Mouse (Mus musculus) Patski (cell line): ENCODE measurements around the gene Myzap. TPM values are rescaled to one million over a fixed set of nuclear protein-coding genes. Genes with fewer than 3 reads are reported as not detected.
"Not testable (repeated sequence)": the region's sequence is repeated elsewhere in the genome, so short reads cannot be mapped to it uniquely, and the experiment has no call there.

Experiments
- ATAC-seq: fragments of 100-300 bp; one replicate; pipeline ENCODE4 v1.8.0; 2021
- CTCF ChIA-PET: fragments of 350-600 bp; sonication (Branson Sonifier 250); formaldehyde crosslinking; loops from one replicate; lab custom pipeline; 2022; ENCODE audit warnings: inconsistent platforms; lab: Charles Lee
- POLR2A ChIA-PET: fragments of 350-600 bp; sonication (Branson Sonifier 250); formaldehyde crosslinking; loops from one replicate; lab custom pipeline; 2022; ENCODE audit warnings: antibody characterized with exemption, inconsistent platforms; lab: Charles Lee
- DNase-seq: peaks from one replicate; pipeline ENCODE4 v3.0.0-alpha.2; 2011; ENCODE audit warnings: low read depth, low spot score
- H3K27me3 ChIP-seq: fragments of 371-371 bp; one replicate; pipeline ENCODE4 v1.5.1; 2021
- CTCF ChIP-seq: fragments of 100-300 bp; IDR thresholded peaks from one replicate; pipeline ENCODE4 v1.5.1; 2021
- in situ Hi-C: fragments of 300-500 bp; cut with MboI; formaldehyde crosslinking; loops from 3 replicates; pipeline ENCODE4 v1.11.1; 2018; ENCODE audit warnings: low pct_unique_long_range_greater_than_20kb, mixed read lengths
- polyA plus RNA-seq: library from polyadenylated mRNA; unstranded; gene quantifications from one replicate; pipeline ENCODE4 v1.2.3, GENCODE M21; 2021

Myzap gene
- polyA plus RNA-seq, 1 experiment from 2014 or later: 0.71 TPM

GRCm38 (mm10) chr9:71623871-71624569, 31.9 kb upstream of the Myzap start:
- DNase-seq: no peak
- in situ Hi-C loops: no loop called here
- no peaks in the 10 kb centered on the region for H3K27me3 ChIP-seq
- POLR2A ChIA-PET: no interaction called here
- peak; percentile 41 for ATAC-seq
- peak; percentile 75 for TF ChIP-seq CTCF
- CTCF ChIA-PET: interaction anchor here (0.6 to 4.1 kb wide), 21 partner anchors 8 to 784 kb away, joined by 3 to 38 read pairs (median 4); no protein-coding TSS in a partner anchor

- ChIA-PET POLR2A (no interaction called here), CTCF (interaction anchor here (1.1 to 2.5 kb wide), 3 partner anchors 10 to 186 kb away, joined by 4 to 10 read pairs (median 4); no protein-coding TSS in a partner anchor)
- H3K27me3 ChIP-seq: no peaks in the 10 kb centered on the region
- DNase-seq: no peak
- no peak for ATAC-seq
- no peak for TF ChIP-seq CTCF
- in situ Hi-C loops: no loop called here
Observed at GRCm38 (mm10) chr9:71622593-71622992, 30.4 kb upstream of the Myzap start.

GRCm38 (mm10) chr9:71621968-71622367, 29.8 kb upstream of the Myzap start:
- no peak for ATAC-seq
- no peak for DNase-seq
- POLR2A ChIA-PET: no interaction called here
- in situ Hi-C loops: no loop called here
- CTCF ChIA-PET: interaction anchor here (1.3 kb wide), 2 partner anchors 9 to 183 kb away, joined by 3 to 4 read pairs; no protein-coding TSS in a partner anchor
- H3K27me3 ChIP-seq: no peaks in the 10 kb centered on the region
- TF ChIP-seq CTCF: no peak

GRCm38 (mm10) chr9:71620116-71620515, 28.0 kb upstream of the Myzap start:
- in situ Hi-C loops, CTCF ChIA-PET: not testable (repeated sequence)

GRCm38 (mm10) chr9:71617363-71617762, 25.2 kb upstream of the Myzap start:
- peak; percentile 67 for TF ChIP-seq CTCF
- no peak for DNase-seq
- no peaks in the 10 kb centered on the region for H3K27me3 ChIP-seq
- in situ Hi-C loops: loop anchor here (10.0 kb wide), 1 partner anchor 403 kb away; the partner anchor contains the start of gene Aldh1a2
- CTCF ChIA-PET: interaction anchor here (0.9 to 4.8 kb wide), 17 partner anchors 8 to 407 kb away, joined by 3 to 38 read pairs (median 6); no protein-coding TSS in a partner anchor
- POLR2A ChIA-PET: no interaction called here
- no peak for ATAC-seq

More at GRCm38 (mm10) chr9:71620116-71620515, 28.0 kb upstream of the Myzap start:
- DNase-seq, POLR2A ChIA-PET, ATAC-seq, H3K27me3 ChIP-seq: not testable (repeated sequence)

- POLR2A ChIA-PET: interaction anchor here (0.6 kb wide), 1 partner anchor 487 kb away, joined by 5 read pairs; no protein-coding TSS in a partner anchor
- H3K27me3 ChIP-seq: no peaks in the 10 kb centered on the region
- CTCF ChIA-PET: interaction anchor here (0.7 to 4.8 kb wide), 30 partner anchors 9 to 405 kb away, joined by 3 to 38 read pairs (median 5); partner anchors contain the start of genes Myzap and Polr2m
- ATAC-seq (no peak), DNase-seq (no peak)
- in situ Hi-C loops: loop anchor here (10.0 kb wide), 1 partner anchor 401 kb away; the partner anchor contains the start of gene Aldh1a2
- TF ChIP-seq CTCF: peak; percentile 89
Observed at GRCm38 (mm10) chr9:71616185-71616584, 24.0 kb upstream of the Myzap start.

- ChIA-PET POLR2A (no interaction called here), CTCF (interaction anchor here (1.2 to 4.8 kb wide), 14 partner anchors 11 to 257 kb away, joined by 3 to 38 read pairs (median 6); no protein-coding TSS in a partner anchor)
- no peak for ATAC-seq
- DNase-seq: no peak
- in situ Hi-C loops: loop anchor here (5.0 to 10.0 kb wide), 2 partner anchors 72 to 400 kb away; partner anchors contain the start of gene Aldh1a2
- H3K27me3 ChIP-seq: no peaks in the 10 kb centered on the region
- peak; percentile 74 for TF ChIP-seq CTCF
Observed at GRCm38 (mm10) chr9:71614643-71615042, 22.5 kb upstream of the Myzap start.

GRCm38 (mm10) chr9:71612981-71613380, 20.8 kb upstream of the Myzap start:
- H3K27me3 ChIP-seq: no peaks in the 10 kb centered on the region
- DNase-seq (no peak), ATAC-seq (no peak)
- TF ChIP-seq CTCF: peak; percentile 56
- ChIA-PET CTCF (interaction anchor here (0.7 to 4.2 kb wide), 9 partner anchors 9 to 402 kb away, joined by 3 to 25 read pairs (median 4); no protein-coding TSS in a partner anchor), POLR2A (no interaction called here)
- in situ Hi-C loops: loop anchor here (5.0 to 10.0 kb wide), 2 partner anchors 71 to 398 kb away; partner anchors contain the start of gene Aldh1a2

- no peaks in the 10 kb centered on the region for H3K27me3 ChIP-seq
- no peak for ATAC-seq
- in situ Hi-C loops: loop anchor here (5.0 to 10.0 kb wide), 2 partner anchors 70 to 397 kb away; partner anchors contain the start of gene Aldh1a2
- CTCF ChIA-PET: interaction anchor here (1.1 to 1.3 kb wide), 4 partner anchors 12 to 401 kb away, joined by 3 to 5 read pairs (median 4); no protein-coding TSS in a partner anchor
- DNase-seq: no peak
- POLR2A ChIA-PET: no interaction called here
- TF ChIP-seq CTCF: no peak
Observed at GRCm38 (mm10) chr9:71611876-71612275, 19.7 kb upstream of the Myzap start.

- ATAC-seq (no peak), DNase-seq (no peak)
- ChIA-PET POLR2A (no interaction called here), CTCF (interaction anchor here (0.9 to 1.5 kb wide), 4 partner anchors 15 to 76 kb away, joined by 3 to 4 read pairs (median 3); no protein-coding TSS in a partner anchor)
- TF ChIP-seq CTCF: no peak
- no peaks in the 10 kb centered on the region for H3K27me3 ChIP-seq
- in situ Hi-C loops: no loop called here
Observed at GRCm38 (mm10) chr9:71609010-71609409, 16.9 kb upstream of the Myzap start.
